Mouse (Mus musculus): ENCODE data around the gene Asb10. TPM values are rescaled to one million over a fixed set of nuclear protein-coding genes. Genes with fewer than 3 reads are reported as not detected.

The Asb10 gene
- total RNA-seq, 2 experiments from 2014 or later, result 0.23 TPM; not detected in 1

DNA sequence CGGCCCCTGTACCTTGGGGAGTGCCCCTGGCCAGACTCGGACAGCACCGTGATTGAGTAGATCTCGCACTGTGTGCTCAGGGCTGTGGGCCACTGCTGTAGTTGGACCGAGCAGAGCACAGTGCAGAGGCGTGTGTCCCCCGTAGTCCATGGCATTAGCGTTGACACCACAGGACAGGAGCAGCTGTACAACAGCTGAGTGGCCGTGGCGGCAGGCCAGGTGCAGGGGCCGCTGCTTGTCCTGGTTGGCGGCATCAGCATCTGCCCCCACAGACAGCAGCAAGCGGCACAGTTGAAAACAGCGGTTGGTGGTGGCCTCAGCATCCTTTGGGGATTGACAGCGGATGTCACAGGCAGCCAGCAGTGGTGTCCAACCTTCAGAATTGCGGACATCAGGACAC lies 3.2 kb downstream of the Asb10 start:
- no peak for DNase-seq (ENCODE audit: low spot score in 2 of 2)

DNA sequence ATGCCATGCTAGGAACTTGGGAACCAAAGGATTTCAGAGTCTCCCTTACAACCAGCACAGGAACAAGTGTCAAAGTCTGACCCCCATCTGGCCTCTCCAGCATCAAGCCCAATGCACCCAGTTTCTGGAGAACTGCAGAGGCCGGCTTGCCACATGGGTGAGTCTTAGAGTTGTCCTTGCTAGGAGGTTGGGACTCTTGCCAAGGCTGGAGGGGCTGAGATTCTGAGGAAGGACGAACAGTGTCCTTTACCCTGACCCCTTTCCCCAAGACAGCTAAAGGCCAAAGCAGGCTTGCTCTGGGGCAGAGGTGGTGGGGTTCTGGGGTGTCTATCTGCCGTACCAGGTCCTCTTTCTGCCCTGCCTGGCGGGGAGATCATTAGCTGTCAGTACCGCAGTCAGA lies 4.3 kb downstream of the Asb10 start:
- peak in 1 of 2 experiments; percentile 48 for DNase-seq (ENCODE audit: low spot score in 2 of 2)

DNA sequence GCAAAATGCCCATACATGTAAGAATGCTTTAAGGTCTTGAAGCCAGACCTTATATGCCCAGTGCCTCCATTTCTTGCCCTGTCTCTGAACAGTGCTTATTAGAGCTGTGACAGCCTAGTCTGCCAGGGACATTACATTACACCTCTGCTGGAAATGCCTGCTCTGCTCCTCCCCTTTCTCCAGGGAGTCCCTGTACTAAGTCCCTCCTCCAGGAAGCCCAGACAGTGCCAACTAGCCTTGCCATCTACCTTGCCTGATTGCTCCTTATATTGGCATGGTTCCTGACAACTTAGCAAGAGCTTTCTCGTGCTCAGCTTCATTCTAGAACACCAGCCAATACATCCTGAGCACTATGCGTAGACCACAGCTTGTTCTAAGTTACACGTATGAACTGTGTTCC lies 5.0 kb downstream of the Asb10 start:
- DNase-seq (ENCODE audit: low spot score in 2 of 2), result no peak

DNA sequence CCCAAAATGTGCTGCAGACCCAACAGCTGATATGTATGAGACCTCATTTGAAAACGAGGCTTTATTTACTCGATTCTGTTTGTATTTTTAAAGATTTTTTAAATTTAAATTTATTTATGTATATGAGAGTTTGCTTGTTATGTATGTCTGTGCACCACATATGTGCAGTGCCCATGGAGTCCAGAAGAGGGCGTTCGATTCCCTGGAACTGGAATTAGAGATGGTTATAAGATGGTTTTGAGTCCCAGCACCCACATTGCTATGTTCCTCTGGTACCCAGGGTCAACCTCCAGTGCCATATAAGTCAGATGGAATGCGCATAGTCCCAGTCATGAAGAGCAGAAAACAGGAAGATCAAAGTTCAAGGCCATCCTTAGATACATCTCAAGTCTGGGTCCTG lies 6.5 kb downstream of the Asb10 start:
- no peak for DNase-seq (ENCODE audit: low spot score in 2 of 2)

DNA sequence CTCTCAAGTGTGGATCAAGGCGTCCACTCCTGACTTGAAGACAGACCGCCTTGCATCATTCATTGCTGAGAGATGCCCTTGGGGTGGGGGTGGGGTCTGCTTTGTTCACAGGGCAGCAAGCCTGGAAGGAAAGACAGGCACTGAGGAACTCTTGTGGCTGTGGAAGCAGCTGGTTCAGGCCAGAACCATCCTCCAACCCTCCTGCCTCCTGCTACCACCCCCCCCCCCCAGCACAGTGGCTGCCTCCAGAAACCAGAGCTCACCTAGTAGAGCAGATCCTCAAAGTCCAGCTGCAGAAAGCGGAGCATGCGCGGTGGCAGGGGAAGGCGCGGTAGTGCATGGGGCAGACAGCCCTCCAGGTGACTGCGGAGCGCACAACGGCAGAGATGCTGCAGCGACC lies 7.4 kb downstream of the Asb10 start:
- no peak for DNase-seq (ENCODE audit: low spot score in 2 of 2)

DNA sequence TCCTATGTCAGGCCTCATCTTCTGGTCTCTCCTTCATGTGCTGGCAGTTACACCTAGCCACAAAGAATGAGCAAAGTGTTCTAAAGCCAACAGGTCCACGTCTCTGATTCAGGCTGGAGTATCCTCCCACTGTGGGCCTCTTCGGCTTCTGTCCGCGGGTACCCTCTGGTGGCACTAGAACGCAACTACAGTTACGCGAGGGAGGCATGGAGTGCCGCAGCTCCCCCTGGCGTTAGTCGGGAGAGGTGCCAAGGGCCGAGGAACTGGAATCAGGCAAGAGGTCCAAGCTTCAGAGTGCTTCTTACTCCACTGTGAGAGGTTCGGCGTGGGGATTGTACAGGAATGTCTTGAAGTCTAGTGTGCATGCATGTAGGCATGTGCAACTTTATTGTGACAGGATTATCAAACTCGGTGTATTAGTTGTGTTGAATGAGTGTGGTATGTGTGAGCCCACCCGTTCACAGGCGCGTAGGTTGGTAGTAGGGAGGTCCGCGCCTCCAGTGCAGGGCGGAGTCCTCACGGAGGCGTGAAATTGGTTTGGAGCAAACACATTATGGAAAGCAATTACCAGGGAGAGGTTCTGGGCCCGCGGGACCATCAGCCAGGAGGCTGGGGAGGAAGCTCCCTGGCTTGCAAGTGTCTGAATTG lies 10.6 kb downstream of the Asb10 start:
- DNase-seq (ENCODE audit: low spot score in 2 of 2), result peak; percentile 93 to 95

DNA sequence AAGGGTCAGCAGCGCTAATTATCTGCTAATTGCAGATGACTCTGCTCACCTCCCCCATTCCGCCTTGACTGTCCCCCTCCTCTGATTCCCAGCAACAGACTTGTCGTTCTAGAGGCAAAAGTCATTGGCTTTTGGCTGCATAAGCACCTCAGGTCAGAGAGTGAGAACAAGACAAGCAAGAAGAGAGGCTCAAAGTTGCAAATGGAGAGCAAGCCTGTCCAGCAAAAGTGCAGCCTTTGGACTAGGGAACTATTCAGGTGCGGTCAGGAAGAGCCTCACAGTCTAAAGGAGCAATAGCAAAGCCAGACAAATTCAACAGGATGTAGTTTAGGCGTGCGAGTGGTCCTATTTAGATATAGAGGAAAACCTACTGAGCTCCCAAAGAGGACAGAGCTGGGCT lies 13.0 kb downstream of the Asb10 start:
- DNase-seq (ENCODE audit: low spot score in 2 of 2), result no peak

DNA sequence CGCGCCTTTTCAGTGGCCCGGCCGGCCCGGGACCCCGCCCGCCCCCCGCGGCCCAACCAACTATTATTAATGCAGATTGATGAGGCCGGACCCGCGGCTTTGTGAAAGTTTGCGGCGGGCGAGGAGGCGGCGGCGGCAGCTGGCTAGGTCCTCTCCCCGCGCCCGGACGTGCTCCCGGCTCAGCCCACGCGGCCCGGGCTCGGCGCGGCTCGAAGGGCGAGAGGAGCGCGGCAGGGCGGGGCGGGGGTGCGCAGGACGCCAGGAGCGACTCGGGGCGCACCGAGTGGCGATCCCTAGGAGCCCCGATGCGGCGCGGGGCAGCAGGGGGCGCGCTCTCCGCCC lies 13.9 kb downstream of the Asb10 start, which contains the start of gene Gbx1:
Gene Gbx1 (minus strand): TSS at position 314 of the 342 bp plus-strand sequence.
- peak; percentile 39 to 48 for DNase-seq (ENCODE audit: low spot score in 2 of 2)

DNA sequence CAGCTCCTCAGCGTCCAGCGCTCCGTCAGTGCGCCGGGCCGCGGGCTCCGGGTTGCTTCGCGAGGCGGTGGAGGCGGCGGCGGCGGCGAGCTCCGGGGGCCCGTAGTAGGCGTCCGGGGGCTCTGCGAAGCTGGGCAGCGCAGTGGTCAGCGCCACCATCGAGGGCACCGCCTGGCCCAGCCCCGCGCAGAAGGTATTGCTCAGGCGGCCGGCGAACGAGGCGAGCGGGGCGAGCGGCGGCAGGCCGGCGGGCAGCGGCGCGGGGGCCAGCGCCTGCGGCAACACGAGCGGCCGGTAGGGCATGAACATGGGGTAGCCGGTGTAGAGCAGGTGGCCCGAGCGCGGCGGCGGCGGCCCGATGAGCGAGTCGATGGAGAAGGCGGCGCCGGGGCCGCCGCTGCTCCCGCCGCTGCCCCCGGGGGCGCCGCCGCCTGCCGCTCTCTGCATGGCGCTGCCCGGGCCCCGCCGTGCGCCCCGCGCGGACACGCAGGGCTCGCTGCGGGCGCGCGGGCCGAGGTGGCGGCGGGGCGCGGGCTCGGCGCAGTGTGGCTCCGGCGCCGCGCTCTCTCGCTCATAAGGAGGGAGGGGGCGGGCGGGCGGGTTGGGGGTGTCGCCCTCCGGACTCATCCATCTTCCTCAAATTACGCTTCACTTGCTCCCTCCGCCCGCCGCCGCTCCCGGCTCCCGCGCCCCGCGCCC lies 14.4 kb downstream of the Asb10 start:
- no peak for DNase-seq (ENCODE audit: low spot score in 2 of 2)

DNA sequence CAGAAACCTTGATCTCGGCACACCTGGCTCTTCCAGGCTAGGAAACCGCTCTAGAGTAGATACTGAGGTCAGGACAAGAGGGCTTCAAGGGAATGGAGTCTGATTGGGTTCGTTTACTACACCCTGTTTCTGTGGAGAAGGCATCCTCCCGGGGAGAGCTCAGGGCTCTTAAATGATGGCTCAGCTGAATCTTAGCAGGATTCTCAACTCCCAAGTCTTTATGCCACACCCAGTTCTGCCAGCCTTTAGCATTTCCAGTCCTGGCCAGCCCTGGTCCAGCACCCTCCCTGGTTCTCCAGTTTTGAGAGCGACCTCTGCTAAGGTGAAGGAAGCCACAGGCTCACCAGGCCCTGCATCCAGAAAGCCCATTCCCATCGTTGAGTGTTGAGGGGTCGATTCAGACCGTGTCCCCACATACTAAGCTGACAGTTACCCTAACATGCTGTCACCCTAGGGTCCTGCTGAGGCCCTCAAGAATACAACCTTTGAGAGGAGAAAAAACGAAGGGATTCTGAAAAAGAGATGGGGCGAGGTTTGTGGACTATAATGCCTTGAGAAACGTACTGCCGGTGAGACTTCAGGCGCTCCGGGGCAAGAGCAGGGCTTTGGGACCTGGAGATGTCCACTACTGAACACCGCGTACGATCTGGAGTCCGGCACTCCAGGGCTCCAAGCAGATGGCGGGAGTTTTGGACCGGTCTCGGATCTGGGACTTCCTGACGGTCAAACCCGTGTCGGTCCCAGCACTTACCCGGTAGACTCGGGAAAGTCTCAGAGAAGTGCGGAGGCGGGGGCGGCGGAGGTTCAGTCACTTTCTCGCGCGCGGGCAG lies 15.2 kb downstream of the Asb10 start:
- DNase-seq (ENCODE audit: low spot score in 2 of 2), result no peak

DNA sequence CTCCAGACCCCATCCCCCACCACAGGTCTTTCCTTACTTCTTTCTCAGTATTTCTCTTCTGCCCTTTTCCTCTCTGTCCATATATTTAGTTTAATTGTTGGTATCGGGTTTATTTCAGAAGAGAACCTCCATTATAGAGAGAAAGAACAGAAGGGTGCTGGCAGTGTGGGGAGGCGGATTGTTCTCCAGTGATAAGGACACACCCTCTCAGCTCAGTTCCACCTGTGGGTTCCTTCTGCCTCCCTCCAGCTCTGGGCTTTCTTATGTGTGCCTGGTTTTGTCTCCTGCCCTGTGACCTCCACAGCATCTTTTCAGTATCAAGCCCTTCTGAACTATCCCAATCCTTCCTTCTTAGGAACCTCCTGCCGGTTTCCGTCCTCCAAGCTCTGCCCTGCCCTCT lies 16.3 kb downstream of the Asb10 start:
- DNase-seq (ENCODE audit: low spot score in 2 of 2), result no peak

DNA sequence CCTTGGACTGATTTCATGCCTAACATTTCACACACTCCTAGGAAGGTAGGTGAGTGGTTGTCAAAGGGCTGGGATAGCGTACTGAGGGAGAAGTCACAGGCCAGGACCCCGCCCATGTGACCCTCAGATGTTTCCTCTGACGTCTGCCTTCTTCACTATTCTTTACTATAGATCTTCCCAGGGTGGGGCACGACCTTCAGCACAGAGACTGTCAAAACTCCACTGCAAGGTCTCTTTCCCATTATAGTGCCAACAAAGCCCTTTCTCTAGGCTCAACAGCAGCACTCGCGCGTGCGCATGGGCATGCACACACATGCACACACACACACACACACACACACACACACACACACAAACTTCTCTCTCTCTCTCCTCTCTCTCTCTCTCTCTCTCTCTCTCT lies 17.0 kb downstream of the Asb10 start:
- no peak for DNase-seq (ENCODE audit: low spot score in 2 of 2)

DNA sequence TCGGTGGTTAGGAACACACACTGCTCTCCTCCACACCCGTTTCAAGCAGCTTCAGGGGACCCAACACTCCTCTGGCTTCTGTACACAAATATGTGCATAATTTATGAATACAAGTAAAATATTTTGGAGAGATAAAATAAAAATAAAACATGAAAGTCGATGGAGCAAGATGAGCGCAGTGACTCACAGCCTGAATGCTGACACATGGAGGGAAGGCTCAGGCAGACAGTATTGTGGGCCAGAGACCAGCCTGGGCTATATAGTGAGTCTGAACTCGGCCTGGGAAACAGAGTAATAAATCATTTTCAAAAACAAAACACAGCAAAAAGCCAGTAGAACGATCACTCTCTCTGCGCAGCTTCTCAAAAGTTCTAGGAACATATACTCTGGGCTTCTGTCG lies 19.4 kb downstream of the Asb10 start:
- DNase-seq (ENCODE audit: low spot score in 2 of 2), result no peak

DNA sequence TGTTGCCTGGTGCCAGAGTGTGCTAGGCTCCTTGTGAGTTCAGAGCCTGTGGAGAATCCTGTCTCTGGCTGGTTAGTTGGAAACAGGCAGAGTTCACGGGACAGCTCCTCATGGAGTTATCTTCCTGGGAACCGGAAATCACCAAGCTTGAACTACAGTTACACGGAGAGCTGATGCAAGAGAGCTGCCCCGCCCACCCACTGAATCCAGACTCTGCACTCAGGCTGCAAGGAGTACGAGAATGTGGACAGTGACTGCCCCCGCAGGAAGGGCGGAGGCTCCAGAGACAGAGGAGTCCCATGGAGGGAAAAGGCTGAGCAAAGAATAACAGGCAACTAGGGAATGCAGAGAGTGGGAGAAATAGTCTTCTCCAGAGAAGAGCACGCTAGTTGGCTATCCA lies 28.5 kb downstream of the Asb10 start:
- DNase-seq (ENCODE audit: low spot score in 2 of 2), result no peak

DNA sequence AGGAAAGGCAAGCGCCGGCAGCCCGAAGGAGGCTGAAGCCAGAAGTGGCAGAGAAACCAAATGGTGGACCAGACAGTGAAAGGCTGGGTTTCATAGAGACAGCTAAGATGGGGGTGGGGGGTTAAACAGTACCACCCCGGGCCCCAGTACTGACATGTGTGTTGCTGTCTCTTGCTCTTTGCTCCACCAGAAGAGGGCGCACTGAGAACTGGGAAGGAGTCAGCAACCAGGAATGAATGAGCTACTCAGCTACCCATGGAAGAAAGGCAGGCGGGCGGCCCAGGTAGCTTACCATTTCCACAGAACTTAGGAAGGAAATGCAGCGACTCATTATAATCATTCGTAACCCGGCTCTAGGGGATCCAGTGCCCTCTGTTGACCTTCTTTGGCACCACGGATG lies 30.1 kb downstream of the Asb10 start:
- DNase-seq (ENCODE audit: low spot score in 2 of 2), result peak; percentile 53 to 62

DNA sequence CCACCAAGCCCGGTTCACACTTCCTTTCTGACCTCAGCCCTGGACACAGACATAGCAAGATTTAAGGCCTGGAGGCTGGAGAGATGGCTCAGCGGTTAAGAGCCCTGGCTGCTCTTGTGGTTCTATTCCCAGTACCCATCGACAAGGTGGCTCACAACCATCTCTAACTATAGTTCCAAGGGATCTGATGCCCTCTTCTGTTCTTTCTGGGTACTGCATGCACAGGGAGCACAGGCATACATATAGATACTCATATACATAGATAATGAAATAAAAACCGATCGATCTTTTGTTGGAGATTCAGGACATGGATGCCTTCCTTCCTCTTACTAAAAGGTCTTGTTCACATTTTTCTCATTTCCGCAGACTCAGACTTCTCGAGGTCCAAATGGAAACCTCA lies 32.4 kb downstream of the Asb10 start:
- DNase-seq (ENCODE audit: low spot score in 2 of 2), result no peak

DNA sequence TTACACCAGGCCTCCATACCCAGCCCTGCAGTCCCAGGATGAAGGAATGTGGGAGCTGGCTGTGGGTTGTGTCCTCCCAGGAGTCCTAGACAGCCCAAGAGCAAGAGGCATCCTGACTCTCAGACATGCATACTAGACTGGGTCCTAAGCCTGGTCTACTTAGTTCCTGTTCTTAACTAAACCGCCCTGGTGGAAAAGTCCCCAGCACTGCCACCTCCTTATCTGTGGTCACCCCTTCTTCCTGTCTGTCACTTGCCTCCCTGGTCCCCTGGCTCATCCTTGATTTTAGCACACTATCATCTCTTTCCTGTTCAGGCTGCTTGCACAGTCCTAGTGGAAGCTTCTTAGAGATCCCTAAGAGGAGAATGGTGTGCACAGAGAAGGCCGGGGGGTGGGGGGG lies 35.3 kb downstream of the Asb10 start:
- no peak for DNase-seq (ENCODE audit: low spot score in 2 of 2)

DNA sequence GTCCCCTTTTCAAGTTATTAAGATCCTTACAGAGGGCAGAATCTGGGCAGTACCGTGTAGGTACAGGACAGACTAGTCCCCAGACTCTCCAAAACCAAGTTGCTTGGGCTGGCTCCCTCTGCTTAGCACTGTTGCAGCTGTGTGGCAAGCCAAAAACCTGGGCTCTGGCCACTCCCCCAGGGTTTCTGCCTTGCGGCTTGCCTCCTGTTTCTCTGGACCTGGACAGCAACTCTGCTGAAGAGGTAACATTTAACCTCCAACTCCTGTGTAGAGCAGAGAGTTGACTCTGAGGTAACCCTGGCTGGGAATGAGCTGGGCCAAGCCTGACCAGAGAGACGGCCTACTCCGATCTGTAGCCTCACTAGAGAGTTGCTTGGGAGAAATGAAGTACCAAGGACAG lies 38.0 kb downstream of the Asb10 start:
- no peak for DNase-seq (ENCODE audit: low spot score in 2 of 2)

DNA sequence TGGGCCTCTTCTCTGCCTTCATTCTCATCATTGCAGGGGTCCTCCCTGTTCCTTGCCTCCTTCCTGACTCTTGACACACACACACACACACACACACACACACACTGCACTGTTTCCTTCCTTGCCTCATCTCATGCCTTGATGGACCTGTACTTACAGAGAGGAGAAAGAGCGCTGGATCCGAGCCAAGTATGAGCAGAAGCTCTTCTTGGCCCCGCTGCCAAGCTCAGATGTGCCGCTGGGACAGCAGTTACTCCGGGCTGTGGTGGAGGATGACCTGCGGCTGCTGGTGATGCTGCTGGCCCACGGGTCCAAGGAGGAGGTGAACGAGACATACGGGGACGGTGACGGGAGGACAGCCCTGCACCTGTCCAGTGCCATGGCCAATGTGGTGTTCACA lies 39.9 kb downstream of the Asb10 start:
- no peak for DNase-seq (ENCODE audit: low spot score in 2 of 2)

DNA sequence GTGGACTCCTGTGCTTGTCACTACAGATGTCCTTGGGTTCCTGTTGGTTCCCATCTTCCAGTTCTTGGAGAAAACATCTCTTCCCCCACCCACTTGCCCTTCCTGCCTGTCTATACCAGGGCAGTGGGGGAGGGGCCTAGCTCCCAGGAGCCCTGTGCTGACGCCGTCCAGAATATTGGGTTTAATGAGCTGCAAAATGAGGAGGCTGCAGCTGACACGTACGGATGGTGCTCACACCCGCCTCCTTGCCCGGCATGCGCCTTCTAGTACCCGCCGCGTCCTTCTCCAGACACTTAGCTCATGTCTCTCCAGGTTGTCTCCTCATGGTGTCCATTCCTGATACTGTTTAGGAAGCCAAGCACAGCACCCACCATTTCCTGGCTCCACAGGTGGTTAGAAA lies 41.7 kb downstream of the Asb10 start:
- no peak for DNase-seq (ENCODE audit: low spot score in 2 of 2)

DNA sequence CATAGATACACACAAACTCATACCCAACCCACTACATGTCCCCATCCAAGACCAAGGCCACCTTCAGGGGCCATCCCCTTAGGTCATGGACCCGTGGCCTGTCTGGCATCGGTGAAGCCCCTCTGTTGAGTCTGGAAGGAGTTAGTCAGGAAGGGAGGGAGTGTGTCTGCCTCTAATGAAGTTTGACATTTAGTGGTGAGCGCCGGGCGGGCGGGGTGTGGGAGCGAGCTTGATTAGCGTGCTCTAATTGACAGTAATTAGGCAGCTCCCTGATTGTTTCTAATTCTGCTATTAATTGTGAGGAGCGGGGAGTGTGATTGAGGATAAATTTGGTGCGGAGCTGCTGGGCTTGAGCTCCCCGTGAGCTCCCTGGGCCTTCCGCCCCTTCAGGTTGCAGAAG lies 43.3 kb downstream of the Asb10 start:
- no peak for DNase-seq (ENCODE audit: low spot score in 2 of 2)

DNA sequence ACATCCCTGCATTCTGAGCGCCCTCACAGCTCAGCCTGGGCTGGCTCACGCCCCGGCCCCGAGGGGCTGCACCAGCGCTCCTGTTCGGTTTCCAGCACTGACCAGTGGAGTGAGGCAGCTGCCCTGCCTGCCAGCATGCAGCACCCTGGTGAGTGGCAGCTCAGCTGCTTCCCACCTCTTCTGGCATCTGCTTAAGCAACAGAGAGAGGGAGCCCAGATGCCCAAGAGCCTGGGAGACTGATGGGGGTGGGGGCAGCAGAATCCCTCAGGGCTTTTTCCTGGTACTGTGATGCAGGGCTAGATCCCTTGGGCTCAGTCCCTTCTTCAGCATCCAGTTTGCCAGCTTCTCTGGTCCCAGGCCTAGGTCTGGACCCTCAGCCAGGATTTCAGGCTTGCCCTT lies 44.0 kb downstream of the Asb10 start:
- no peak for DNase-seq (ENCODE audit: low spot score in 2 of 2)

Measured in adrenal gland, adult 18-20 months (tissue).